Comparison of ENCODE assay signal across 8 mouse cellular contexts in the genomic region with DNA sequence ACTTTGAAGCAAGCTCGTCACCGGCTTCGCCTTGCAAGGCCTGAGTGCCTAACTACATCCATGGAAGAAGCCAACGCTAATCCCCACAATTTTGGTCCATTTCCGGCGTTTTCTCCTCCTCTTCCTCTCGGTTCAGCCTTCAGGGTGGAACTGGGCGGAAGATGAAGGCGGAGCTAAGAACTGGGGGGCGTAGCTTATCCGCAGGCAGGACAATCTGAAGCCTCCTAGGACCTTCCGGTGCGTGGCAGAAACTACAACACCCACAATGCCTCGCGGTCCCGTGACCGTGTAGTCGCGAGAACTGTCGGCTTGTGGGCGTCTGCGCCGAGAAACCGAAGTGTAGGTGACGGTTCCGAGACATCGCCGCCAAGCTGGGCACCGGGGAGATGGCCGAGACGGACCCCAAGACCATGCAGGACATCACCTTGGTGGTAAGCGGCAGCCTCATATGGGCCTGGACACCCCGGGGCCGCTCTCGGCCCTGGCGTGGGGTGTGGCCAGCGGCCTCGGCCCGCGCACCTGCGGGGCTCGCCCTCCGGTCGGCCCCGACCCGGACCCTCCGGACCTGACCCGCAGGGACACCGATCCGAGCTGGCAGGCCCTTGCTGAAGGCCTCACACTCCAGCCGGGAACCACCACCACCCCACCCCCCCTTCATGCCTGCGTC. TPM values are rescaled to one million over a fixed set of nuclear protein-coding genes. Genes with fewer than 3 reads are reported as not detected.
DNase-seq lines count a peak whose midpoint lies in the region; ATAC-seq and TF ChIP-seq lines count a peak whose summit lies in the region.

A gene (plus strand): TSS at position 299 of the 667 bp plus-strand sequence.

- 3% methylated on average over 37 of the region's 52 CpGs for WGBS in embryonic facial prominence, embryonic 14.5 days
- 3% methylated on average over 52 of the region's 52 CpGs for WGBS in heart, adult 2 months
- 2% methylated on average over 46 of the region's 52 CpGs for WGBS in limb, embryonic 13.5 days
- WGBS in midbrain, embryonic 16.5 days, result 2% methylated on average over 52 of the region's 52 CpGs

- TF ChIP-seq POLR2A in heart, adult 2 months (IDR thresholded peaks at IDR 0.05; ENCODE audit: insufficient read depth, low read depth, low read length), result peak; percentile 91

- H3K9ac ChIP-seq in embryonic facial prominence, embryonic 14.5 days (ENCODE audit: low read depth, low read length), result peak within 1 kb of the TSS; percentile 85
- peak within 1 kb of the TSS; percentile 96 for H3K9ac ChIP-seq in heart, adult 2 months (ENCODE audit: low read depth, low read length)
- peak within 1 kb of the TSS; percentile 97 for H3K9ac ChIP-seq in limb, embryonic 13.5 days
- H3K9ac ChIP-seq in midbrain, embryonic 16.5 days (ENCODE audit: low read depth, low read length), result peak within 1 kb of the TSS; percentile 97

- TF ChIP-seq CTCF in heart, adult 2 months (IDR thresholded peaks at IDR 0.05), result no peak

- peak within 1 kb of the TSS; percentile 65 for H3K4me2 ChIP-seq in embryonic facial prominence, embryonic 14.5 days (ENCODE audit: low read depth, low read length)
- peak within 1 kb of the TSS; percentile 80 for H3K4me2 ChIP-seq in limb, embryonic 13.5 days (replicated peaks)
- peak within 1 kb of the TSS; percentile 80 for H3K4me2 ChIP-seq in midbrain, embryonic 16.5 days (ENCODE audit: low read length)

- H3K4me1 ChIP-seq in embryonic facial prominence, embryonic 14.5 days (ENCODE audit: control insufficient read depth, insufficient read depth, low read length), result peaks cover 5% of the 10 kb centered on the region
- peaks cover 3% of the 10 kb centered on the region for H3K4me1 ChIP-seq in heart, adult 2 months (ENCODE audit: control insufficient read depth, insufficient read depth, low read length)
- peaks cover 7% of the 10 kb centered on the region for H3K4me1 ChIP-seq in limb, embryonic 13.5 days
- peaks cover 10% of the 10 kb centered on the region for H3K4me1 ChIP-seq in midbrain, embryonic 16.5 days (ENCODE audit: control insufficient read depth, insufficient read depth, low read length)

- no peaks in the 10 kb centered on the region; the same call in 1 of the 2 replicates for H3K27me3 ChIP-seq in embryonic facial prominence, embryonic 14.5 days (replicated peaks; ENCODE audit: control insufficient read depth, insufficient read depth, low read length)
- no peaks in the 10 kb centered on the region for H3K27me3 ChIP-seq in heart, adult 2 months (ENCODE audit: control insufficient read depth, insufficient read depth, low read length)
- H3K27me3 ChIP-seq in limb, embryonic 13.5 days, result peaks cover 4% of the 10 kb centered on the region; the same call in 1 of the 2 replicates
- H3K27me3 ChIP-seq in midbrain, embryonic 16.5 days (ENCODE audit: control insufficient read depth, insufficient read depth, low read depth, low read length), result peaks cover 5% of the 10 kb centered on the region

- H3K9me3 ChIP-seq in embryonic facial prominence, embryonic 14.5 days (ENCODE audit: control insufficient read depth, low read length), result peaks cover 11% of the 10 kb centered on the region
- H3K9me3 ChIP-seq in limb, embryonic 13.5 days, result peaks cover 6% of the 10 kb centered on the region; the same call in 1 of the 2 replicates
- H3K9me3 ChIP-seq in midbrain, embryonic 16.5 days (replicated peaks; ENCODE audit: control insufficient read depth, low read length, poor library complexity, severe bottlenecking), result no peaks in the 10 kb centered on the region

- peak; percentile 99 for ATAC-seq in embryonic facial prominence, embryonic 14.5 days (ENCODE audit: low read depth)
- peak; percentile 98 for ATAC-seq in limb, embryonic 13.5 days (ENCODE audit: low FRiP score, low read depth)
- ATAC-seq in midbrain, embryonic 16.5 days, result peak; percentile 97

- TF ChIP-seq EP300 in heart, adult 2 months (IDR thresholded peaks at IDR 0.05; ENCODE audit: insufficient read depth, low read depth, low read length), result peak; percentile 53; the same call in 1 of the 2 replicates

- intact Hi-C loops in heart, adult 2 months (cut with DNase I), result loop anchor here (10.0 kb wide), 1 partner anchor 1540 kb away; a partner anchor contains a TSS

- no peaks in the 10 kb centered on the region for H3K79me2 ChIP-seq in heart, adult 2 months (replicated peaks; ENCODE audit: control insufficient read depth, insufficient read depth, low read length)

- H3K4me3 ChIP-seq in embryonic facial prominence, embryonic 14.5 days (ENCODE audit: low read depth, low read length), result peak within 1 kb of the TSS; percentile 72
- peak within 1 kb of the TSS; percentile 93 for H3K4me3 ChIP-seq in heart, adult 2 months
- H3K4me3 ChIP-seq in limb, embryonic 13.5 days, result peak within 1 kb of the TSS; percentile 95
- peak within 1 kb of the TSS; percentile 82 for H3K4me3 ChIP-seq in midbrain, embryonic 16.5 days (ENCODE audit: low read depth, low read length)

- peak within 1 kb of the TSS; percentile 33; the same call in 1 of the 2 replicates for H3K27ac ChIP-seq in embryonic facial prominence, embryonic 14.5 days (replicated peaks; ENCODE audit: low read depth, low read length)
- H3K27ac ChIP-seq in heart, adult 2 months, result peak within 1 kb of the TSS; percentile 90
- no peak within 1 kb of the TSS for H3K27ac ChIP-seq in limb, embryonic 13.5 days
- peak within 1 kb of the TSS; percentile 81 for H3K27ac ChIP-seq in midbrain, embryonic 16.5 days (ENCODE audit: low read length)

- DNase-seq in 3T3-L1 (ENCODE audit: low read depth, low spot score), result peak; percentile 98
- peak; percentile 78 to 89 for DNase-seq in adrenal gland, postnatal 4 days (ENCODE audit: low spot score in 2 of 2)
- DNase-seq in embryonic facial prominence, embryonic 14.5 days (ENCODE audit: low spot score), result peak; percentile 99
- peak; percentile 98 to 99 for DNase-seq in heart, adult 2 months
- DNase-seq in kidney, adult 8-10 months, result peak; percentile 97 to 98
- DNase-seq in spleen, postnatal 10 days (ENCODE audit: low spot score in 2 of 2), result peak; percentile 96 to 98

- H3K36me3 ChIP-seq in embryonic facial prominence, embryonic 14.5 days (ENCODE audit: control insufficient read depth, insufficient read depth, low read length), result peaks cover 31% of the 10 kb centered on the region
- H3K36me3 ChIP-seq in heart, adult 2 months (ENCODE audit: control insufficient read depth, insufficient read depth, low read length), result no peaks in the 10 kb centered on the region
- H3K36me3 ChIP-seq in limb, embryonic 13.5 days, result peaks cover 34% of the 10 kb centered on the region
- peaks cover 23% of the 10 kb centered on the region for H3K36me3 ChIP-seq in midbrain, embryonic 16.5 days (ENCODE audit: control insufficient read depth, insufficient read depth, low read length)

RNA-seq across cellular contexts. Expression of the gene that starts here (rescaled TPM):
- total RNA-seq in adrenal gland, postnatal 4 days (2021), result 100 to 1,000 TPM; 184 to 185 TPM
- 325 and 345 TPM in 2 replicates for polyA plus RNA-seq in embryonic facial prominence, embryonic 14.5 days (2014; fragmentation: Nextera tagmentation; extraction: Ambion mirVana)
- total RNA-seq in heart, adult 2 months (2021), result 100 to 1,000 TPM; 148 to 159 TPM
- 132 and 216 TPM in 2 replicates for polyA plus RNA-seq in heart, adult 2 months (2012; rRNA removed)
- 344 and 356 TPM in 2 replicates for polyA plus RNA-seq in limb, embryonic 13.5 days (2015; fragmentation: Nextera tagmentation; extraction: Ambion mirVana)
- polyA plus RNA-seq in midbrain, embryonic 16.5 days (2015; fragmentation: Nextera tagmentation; extraction: Ambion mirVana), result 860 and 970 TPM in 2 replicates
